Mouse (Mus musculus) midbrain, embryonic 15.5 days (tissue): ENCODE measurements around the gene Cfap77. TPM values are rescaled to one million over a fixed set of nuclear protein-coding genes. Genes with fewer than 3 reads are reported as not detected.

Experiments
- ATAC-seq: fragments of 200-750 bp; cut with Nextera tagmentation; replicated peaks from 2 replicates; pipeline ENCODE4 v1.8.0; 2017; ENCODE audit warnings: moderate TSS enrichment
- H3K27ac ChIP-seq: fragments of 300-500 bp; sonication (generic); 2 replicates; pipeline ENCODE4 v1.5.1; 2015; ENCODE audit warnings: mild to moderate bottlenecking, inconsistent platforms
- H3K27me3 ChIP-seq: fragments of 300-500 bp; sonication (generic); replicated peaks from 2 replicates; pipeline ENCODE4 v1.6.1; 2015; ENCODE audit warnings: inconsistent platforms
- H3K36me3 ChIP-seq: fragments of 300-500 bp; sonication (generic); replicated peaks from 2 replicates; pipeline ENCODE4 v1.6.1; 2015; ENCODE audit warnings: inconsistent platforms
- H3K4me1 ChIP-seq: fragments of 300-500 bp; sonication (generic); 2 replicates; pipeline ENCODE4 v1.6.1; 2015; ENCODE audit warnings: inconsistent platforms
- H3K4me2 ChIP-seq: fragments of 300-500 bp; sonication (generic); 2 replicates; pipeline ENCODE4 v1.6.1; 2015; ENCODE audit warnings: inconsistent platforms, mild to moderate bottlenecking, moderate library complexity
- H3K4me3 ChIP-seq: fragments of 300-500 bp; sonication (generic); 2 replicates; pipeline ENCODE4 v1.5.1; 2015; ENCODE audit warnings: mild to moderate bottlenecking, inconsistent platforms
- H3K9ac ChIP-seq: fragments of 300-500 bp; sonication (generic); 2 replicates; pipeline ENCODE4 v1.6.1; 2015; ENCODE audit warnings: mild to moderate bottlenecking, inconsistent platforms
- H3K9me3 ChIP-seq: fragments of 300-500 bp; sonication (generic); 2 replicates; pipeline ENCODE4 v1.6.1; 2016; ENCODE audit warnings: inconsistent platforms
- WGBS: fragments of 180-500 bp; shearing (Covaris S2); methylation state at CpG from one replicate; pipeline ENCODE4 v1.1.7; 2015; ENCODE audit warnings: mixed read lengths; 5-methylcytosine and 5-hydroxymethylcytosine counted together
- polyA plus RNA-seq: library from polyadenylated mRNA; unstranded; fragments of >200 nt; fragmentation: Nextera tagmentation; extraction: Ambion mirVana; gene quantifications from 2 replicates; pipeline ENCODE4 v1.2.1, GENCODE M21; 2015

Cfap77 gene
- polyA plus RNA-seq, 1 experiment from 2014 or later, result 1.3 TPM

GRCm38 (mm10) chr2:29016599-29017587, 38.0 kb downstream of the Cfap77 start:
- WGBS, result 45% methylated on average over 27 of the region's 27 CpGs
- H3K4me1 ChIP-seq, result peaks cover 14% of the 10 kb centered on the region
- no peaks in the 10 kb centered on the region for H3K9me3 ChIP-seq
- ATAC-seq, result peak; percentile 48; the same call in 1 of the 2 replicates
- peak overlapping the region; percentile 67 for H3K27ac ChIP-seq
- H3K4me3 ChIP-seq, result no peak overlapping the region
- no peaks in the 10 kb centered on the region; the same call in 1 of the 2 replicates for H3K27me3 ChIP-seq
- no peak overlapping the region for H3K9ac ChIP-seq
- H3K4me2 ChIP-seq, result peak overlapping the region; percentile 31
- no peaks in the 10 kb centered on the region for H3K36me3 ChIP-seq

- no peaks in the 10 kb centered on the region for H3K9me3 ChIP-seq
- no peaks in the 10 kb centered on the region for H3K36me3 ChIP-seq
- H3K4me2 ChIP-seq, result no peak overlapping the region
- H3K9ac ChIP-seq, result no peak overlapping the region
- WGBS, result 75% methylated on average over 5 of the region's 5 CpGs
- peaks cover 23% of the 10 kb centered on the region for H3K4me1 ChIP-seq
- H3K4me3 ChIP-seq, result no peak overlapping the region
- ATAC-seq, result no peak
- no peak overlapping the region for H3K27ac ChIP-seq
- H3K27me3 ChIP-seq, result peaks cover 2% of the 10 kb centered on the region; the same call in 1 of the 2 replicates
Observed at GRCm38 (mm10) chr2:29012523-29012922, 42.3 kb downstream of the Cfap77 start.

GRCm38 (mm10) chr2:29007656-29008055, 47.2 kb downstream of the Cfap77 start:
- Histone ChIP-seq H3K4me2 (no peak overlapping the region), H3K9me3 (no peaks in the 10 kb centered on the region), H3K27ac (no peak overlapping the region), H3K4me1 (peaks cover 38% of the 10 kb centered on the region), H3K27me3 (0 out of 2 replicates have a peak, but pooled peaks cover 2% of the 10 kb centered on the region), H3K4me3 (no peak overlapping the region), H3K36me3 (no peaks in the 10 kb centered on the region), H3K9ac (no peak overlapping the region)
- ATAC-seq, result no peak
- 84% methylated on average over 6 of the region's 6 CpGs for WGBS

- H3K4me1 ChIP-seq, result peaks cover 38% of the 10 kb centered on the region
Observed at GRCm38 (mm10) chr2:29006455-29007034, 48.3 kb downstream of the Cfap77 start.

GRCm38 (mm10) chr2:29004037-29004436, 50.8 kb downstream of the Cfap77 start:
- WGBS, result 58% methylated on average over 9 of the region's 9 CpGs
- H3K4me1 ChIP-seq, result peaks cover 29% of the 10 kb centered on the region
- no peak for ATAC-seq
- no peaks in the 10 kb centered on the region for H3K36me3 ChIP-seq
- H3K27ac ChIP-seq, result 0 out of 2 replicates have a peak overlapping the region, but pooled peaks have one; percentile 17
- no peak overlapping the region for H3K4me2 ChIP-seq
- no peaks in the 10 kb centered on the region for H3K9me3 ChIP-seq
- no peak overlapping the region for H3K9ac ChIP-seq
- no peaks in the 10 kb centered on the region for H3K27me3 ChIP-seq
- H3K4me3 ChIP-seq, result no peak overlapping the region

More at GRCm38 (mm10) chr2:29006455-29007034, 48.3 kb downstream of the Cfap77 start:
- 30% methylated on average over 13 of the region's 13 CpGs for WGBS
- Histone ChIP-seq H3K36me3 (no peaks in the 10 kb centered on the region), H3K9me3 (no peaks in the 10 kb centered on the region), H3K27ac (no peak overlapping the region), H3K9ac (no peak overlapping the region), H3K27me3 (0 out of 2 replicates have a peak, but pooled peaks cover 2% of the 10 kb centered on the region), H3K4me2 (no peak overlapping the region), H3K4me3 (no peak overlapping the region)
- ATAC-seq, result no peak

GRCm38 (mm10) chr2:28998246-28998645, 56.6 kb downstream of the Cfap77 start:
- peaks cover 24% of the 10 kb centered on the region for H3K4me1 ChIP-seq
- H3K27me3 ChIP-seq, result 0 out of 2 replicates have a peak, but pooled peaks cover 2% of the 10 kb centered on the region
- no peak overlapping the region for H3K27ac ChIP-seq
- no peaks in the 10 kb centered on the region for H3K9me3 ChIP-seq
- H3K4me2 ChIP-seq, result no peak overlapping the region
- 71% methylated on average over 5 of the region's 5 CpGs for WGBS
- no peak for ATAC-seq
- H3K4me3 ChIP-seq, result no peak overlapping the region
- H3K9ac ChIP-seq, result no peak overlapping the region
- no peaks in the 10 kb centered on the region for H3K36me3 ChIP-seq

- no peaks in the 10 kb centered on the region for H3K9me3 ChIP-seq
- no peak for ATAC-seq
Observed at GRCm38 (mm10) chr2:28997161-28997834, 57.6 kb downstream of the Cfap77 start.

GRCm38 (mm10) chr2:28995436-28995835, 59.4 kb downstream of the Cfap77 start:
- Histone ChIP-seq H3K27me3 (0 out of 2 replicates have a peak, but pooled peaks cover 2% of the 10 kb centered on the region), H3K36me3 (no peaks in the 10 kb centered on the region), H3K4me1 (peaks cover 20% of the 10 kb centered on the region), H3K9ac (no peak overlapping the region), H3K4me3 (no peak overlapping the region), H3K9me3 (no peaks in the 10 kb centered on the region), H3K27ac (no peak overlapping the region), H3K4me2 (no peak overlapping the region)
- 29% methylated on average over 4 of the region's 4 CpGs for WGBS
- ATAC-seq, result no peak

More at GRCm38 (mm10) chr2:28997161-28997834, 57.6 kb downstream of the Cfap77 start:
- Histone ChIP-seq H3K27ac (peak overlapping the region; percentile 68), H3K4me2 (no peak overlapping the region), H3K4me1 (peaks cover 20% of the 10 kb centered on the region), H3K9ac (no peak overlapping the region), H3K27me3 (0 out of 2 replicates have a peak, but pooled peaks cover 2% of the 10 kb centered on the region), H3K4me3 (no peak overlapping the region), H3K36me3 (no peaks in the 10 kb centered on the region)
- WGBS, result 31% methylated on average over 14 of the region's 14 CpGs

- H3K36me3 ChIP-seq, result no peaks in the 10 kb centered on the region
- no peak for ATAC-seq
- no peaks in the 10 kb centered on the region for H3K9me3 ChIP-seq
- H3K4me1 ChIP-seq, result peaks cover 20% of the 10 kb centered on the region
- H3K4me2 ChIP-seq, result no peak overlapping the region
- H3K9ac ChIP-seq, result no peak overlapping the region
- H3K4me3 ChIP-seq, result no peak overlapping the region
- WGBS, result 63% methylated on average over 12 of the region's 12 CpGs
- 0 out of 2 replicates have a peak, but pooled peaks cover 2% of the 10 kb centered on the region for H3K27me3 ChIP-seq
- H3K27ac ChIP-seq, result no peak overlapping the region
Observed at GRCm38 (mm10) chr2:28994014-28994413, 60.9 kb downstream of the Cfap77 start.

- no peak overlapping the region for H3K4me3 ChIP-seq
- no peaks in the 10 kb centered on the region for H3K27me3 ChIP-seq
- H3K9me3 ChIP-seq, result no peaks in the 10 kb centered on the region
- H3K9ac ChIP-seq, result no peak overlapping the region
- 95% methylated on average over 3 of the region's 3 CpGs for WGBS
- no peak overlapping the region for H3K27ac ChIP-seq
- no peaks in the 10 kb centered on the region for H3K36me3 ChIP-seq
- ATAC-seq, result no peak
- no peaks in the 10 kb centered on the region for H3K4me1 ChIP-seq
- H3K4me2 ChIP-seq, result no peak overlapping the region
Observed at GRCm38 (mm10) chr2:28988781-28989180, 66.1 kb downstream of the Cfap77 start.

- ATAC-seq, result no peak
- peaks cover 7% of the 10 kb centered on the region; the same call in 1 of the 2 replicates for H3K27me3 ChIP-seq
- H3K4me3 ChIP-seq, result no peak overlapping the region
- 51% methylated on average over 20 of the region's 20 CpGs for WGBS
- H3K4me2 ChIP-seq, result no peak overlapping the region
- H3K9me3 ChIP-seq, result no peaks in the 10 kb centered on the region
- H3K9ac ChIP-seq, result no peak overlapping the region
- H3K27ac ChIP-seq, result no peak overlapping the region
- peaks cover 8% of the 10 kb centered on the region for H3K4me1 ChIP-seq
- H3K36me3 ChIP-seq, result no peaks in the 10 kb centered on the region
Observed at GRCm38 (mm10) chr2:28980080-28980910, 74.6 kb downstream of the Cfap77 start.
